Mouse (Mus musculus): ENCODE measurements around the gene Sgo1. TPM values are rescaled to one million over a fixed set of nuclear protein-coding genes. Genes with fewer than 3 reads are reported as not detected.
"Not testable (repeated sequence)": the region's sequence is repeated elsewhere in the genome, so short reads cannot be mapped to it uniquely, and the experiment has no call there.

The Sgo1 gene
- polyA plus RNA-seq, 1 experiment from 2014 or later, result 33.7 TPM

- Histone ChIP-seq H3K27me3 (ENCODE audit: insufficient read depth, poor library complexity, severe bottlenecking) (no peaks in the 10 kb centered on the region), H3K4me1 (no peaks in the 10 kb centered on the region; the same call in 1 of the 2 replicates), H3K27ac (no peak overlapping the region), H3K4me3 (no peak overlapping the region), H3K36me3 (peaks cover 14% of the 10 kb centered on the region), H3K9me3 (no peaks in the 10 kb centered on the region)
- DNase-seq (ENCODE audit: low spot score), result peak; percentile 80
- 49% methylated on average over 6 of the region's 6 CpGs for WGBS
Measured at GRCm38 (mm10) chr17:53661056-53661840, 27.9 kb downstream of the Sgo1 start.

GRCm38 (mm10) chr17:53659738-53660137 is 29.4 kb downstream of the Sgo1 start:
- no peaks in the 10 kb centered on the region for H3K9me3 ChIP-seq

GRCm38 (mm10) chr17:53659230-53659629 is 29.9 kb downstream of the Sgo1 start:
- Histone ChIP-seq H3K27me3 (ENCODE audit: insufficient read depth, poor library complexity, severe bottlenecking) (no peaks in the 10 kb centered on the region), H3K27ac (no peak overlapping the region), H3K36me3 (peaks cover 20% of the 10 kb centered on the region), H3K9me3 (no peaks in the 10 kb centered on the region), H3K4me3 (no peak overlapping the region), H3K4me1 (no peaks in the 10 kb centered on the region; the same call in 1 of the 2 replicates)
- 85% methylated on average over 8 of the region's 8 CpGs for WGBS
- no peak for DNase-seq (ENCODE audit: low spot score)

More at GRCm38 (mm10) chr17:53659738-53660137, 29.4 kb downstream of the Sgo1 start:
- no peak overlapping the region for H3K27ac ChIP-seq
- no peak for DNase-seq (ENCODE audit: low spot score)
- H3K4me1 ChIP-seq, result no peaks in the 10 kb centered on the region; the same call in 1 of the 2 replicates
- H3K27me3 ChIP-seq (ENCODE audit: insufficient read depth, poor library complexity, severe bottlenecking), result no peaks in the 10 kb centered on the region
- H3K36me3 ChIP-seq, result peaks cover 15% of the 10 kb centered on the region
- WGBS, result 82% methylated on average over 4 of the region's 4 CpGs
- H3K4me3 ChIP-seq, result no peak overlapping the region

- no peaks in the 10 kb centered on the region; the same call in 1 of the 2 replicates for H3K4me1 ChIP-seq
- no peak overlapping the region for H3K4me3 ChIP-seq
- no peaks in the 10 kb centered on the region for H3K27me3 ChIP-seq (ENCODE audit: insufficient read depth, poor library complexity, severe bottlenecking)
- WGBS, result 85% methylated on average over 2 of the region's 2 CpGs
- H3K36me3 ChIP-seq, result peaks cover 25% of the 10 kb centered on the region
- no peak for DNase-seq (ENCODE audit: low spot score)
- no peaks in the 10 kb centered on the region for H3K9me3 ChIP-seq
- H3K27ac ChIP-seq, result no peak overlapping the region
Measured at GRCm38 (mm10) chr17:53658668-53659067, 30.5 kb downstream of the Sgo1 start.

GRCm38 (mm10) chr17:53657391-53657790 is 31.7 kb downstream of the Sgo1 start:
- not testable (repeated sequence) for H3K9me3 ChIP-seq; H3K4me1 ChIP-seq; H3K4me3 ChIP-seq; H3K27ac ChIP-seq; H3K27me3 ChIP-seq (ENCODE audit: insufficient read depth, poor library complexity, severe bottlenecking); DNase-seq (ENCODE audit: low spot score)
- WGBS, result 72% methylated on average over 2 of the region's 2 CpGs
- H3K36me3 ChIP-seq, result peaks cover 37% of the 10 kb centered on the region

- Histone ChIP-seq H3K27me3 (ENCODE audit: insufficient read depth, poor library complexity, severe bottlenecking) (no peaks in the 10 kb centered on the region), H3K4me1 (no peaks in the 10 kb centered on the region), H3K4me3 (no peak overlapping the region), H3K27ac (no peak overlapping the region), H3K36me3 (peaks cover 37% of the 10 kb centered on the region), H3K9me3 (no peaks in the 10 kb centered on the region)
- WGBS, result 54% methylated on average over 6 of the region's 6 CpGs
- DNase-seq (ENCODE audit: low spot score), result no peak
Measured at GRCm38 (mm10) chr17:53656369-53656860, 32.7 kb downstream of the Sgo1 start.

GRCm38 (mm10) chr17:53655959-53656358 is 33.2 kb downstream of the Sgo1 start:
- H3K9me3 ChIP-seq, result no peaks in the 10 kb centered on the region
- no peak for DNase-seq (ENCODE audit: low spot score)
- no peaks in the 10 kb centered on the region for H3K27me3 ChIP-seq (ENCODE audit: insufficient read depth, poor library complexity, severe bottlenecking)
- H3K4me1 ChIP-seq, result no peaks in the 10 kb centered on the region
- WGBS, result 88% methylated on average over 2 of the region's 2 CpGs
- no peak overlapping the region for H3K4me3 ChIP-seq
- peaks cover 37% of the 10 kb centered on the region for H3K36me3 ChIP-seq
- H3K27ac ChIP-seq, result no peak overlapping the region

- 88% methylated on average over 6 of the region's 6 CpGs for WGBS
- Histone ChIP-seq H3K36me3 (peaks cover 36% of the 10 kb centered on the region), H3K27ac (no peak overlapping the region), H3K4me3 (no peak overlapping the region), H3K27me3 (ENCODE audit: insufficient read depth, poor library complexity, severe bottlenecking) (no peaks in the 10 kb centered on the region), H3K9me3 (no peaks in the 10 kb centered on the region), H3K4me1 (no peaks in the 10 kb centered on the region)
- no peak for DNase-seq (ENCODE audit: low spot score)
Measured at GRCm38 (mm10) chr17:53655081-53655480, 34.1 kb downstream of the Sgo1 start.

- no peaks in the 10 kb centered on the region for H3K9me3 ChIP-seq
- no peak for DNase-seq (ENCODE audit: low spot score)
- H3K36me3 ChIP-seq, result peaks cover 32% of the 10 kb centered on the region
- H3K27me3 ChIP-seq (ENCODE audit: insufficient read depth, poor library complexity, severe bottlenecking), result no peaks in the 10 kb centered on the region
- no peak overlapping the region for H3K27ac ChIP-seq
- H3K4me1 ChIP-seq, result no peaks in the 10 kb centered on the region
- no peak overlapping the region for H3K4me3 ChIP-seq
- WGBS, result 92% methylated on average over 4 of the region's 4 CpGs
Measured at GRCm38 (mm10) chr17:53654596-53654995, 34.5 kb downstream of the Sgo1 start.

GRCm38 (mm10) chr17:53650251-53650661 is 38.9 kb downstream of the Sgo1 start:
- Histone ChIP-seq H3K27ac (no peak overlapping the region), H3K27me3 (ENCODE audit: insufficient read depth, poor library complexity, severe bottlenecking) (no peaks in the 10 kb centered on the region), H3K4me3 (no peak overlapping the region), H3K36me3 (peaks cover 44% of the 10 kb centered on the region), H3K9me3 (0 out of 2 replicates have a peak, but pooled peaks cover 3% of the 10 kb centered on the region), H3K4me1 (no peaks in the 10 kb centered on the region)
- 82% methylated on average over 2 of the region's 2 CpGs for WGBS
- DNase-seq (ENCODE audit: low spot score), result no peak

- H3K36me3 ChIP-seq, result peaks cover 62% of the 10 kb centered on the region
- no peaks in the 10 kb centered on the region for H3K27me3 ChIP-seq (ENCODE audit: insufficient read depth, poor library complexity, severe bottlenecking)
Measured at GRCm38 (mm10) chr17:53643360-53643759, 45.8 kb downstream of the Sgo1 start.

GRCm38 (mm10) chr17:53631344-53631743 is 57.8 kb downstream of the Sgo1 start:
- DNase-seq (ENCODE audit: low spot score), result no peak
- peaks cover 12% of the 10 kb centered on the region; the same call in 1 of the 2 replicates for H3K36me3 ChIP-seq
- H3K27me3 ChIP-seq (ENCODE audit: insufficient read depth, poor library complexity, severe bottlenecking), result no peaks in the 10 kb centered on the region
- no peak overlapping the region for H3K27ac ChIP-seq
- no peaks in the 10 kb centered on the region for H3K4me1 ChIP-seq
- no peaks in the 10 kb centered on the region for H3K9me3 ChIP-seq
- H3K4me3 ChIP-seq, result no peak overlapping the region

More at GRCm38 (mm10) chr17:53643360-53643759, 45.8 kb downstream of the Sgo1 start:
- H3K9me3 ChIP-seq, result no peaks in the 10 kb centered on the region
- DNase-seq (ENCODE audit: low spot score), result no peak
- WGBS, result 77% methylated on average over 4 of the region's 4 CpGs
- no peak overlapping the region for H3K27ac ChIP-seq
- H3K4me3 ChIP-seq, result no peak overlapping the region
- H3K4me1 ChIP-seq, result no peaks in the 10 kb centered on the region

- H3K4me1 ChIP-seq, result no peaks in the 10 kb centered on the region
- no peak for DNase-seq (ENCODE audit: low spot score)
- 64% methylated on average over 5 of the region's 5 CpGs for WGBS
- no peak overlapping the region for H3K4me3 ChIP-seq
- H3K36me3 ChIP-seq, result peaks cover 18% of the 10 kb centered on the region
- no peaks in the 10 kb centered on the region for H3K27me3 ChIP-seq (ENCODE audit: insufficient read depth, poor library complexity, severe bottlenecking)
- H3K9me3 ChIP-seq, result no peaks in the 10 kb centered on the region
- H3K27ac ChIP-seq, result no peak overlapping the region
Measured at GRCm38 (mm10) chr17:53628131-53628530, 61.0 kb downstream of the Sgo1 start.

All from heart, embryonic 10.5 days (tissue).